Mouse (Mus musculus) CH12.LX (cell line): ENCODE results near the gene Gdap2. TPM values are rescaled to one million over a fixed set of nuclear protein-coding genes. Genes with fewer than 3 reads are reported as not detected.

ENCODE experiments used
- DNase-seq: peaks from one replicate; pipeline ENCODE4 v3.0.0-alpha.2; 2013; ENCODE audit errors: extremely low read depth
- H3K27ac ChIP-seq: 2 replicates; pipeline ENCODE4 v1.5.1; 2012; ENCODE audit warnings: low read depth, mild to moderate bottlenecking, control low read depth, moderate library complexity; ENCODE audit not compliant: insufficient read depth
- H3K27me3 ChIP-seq: replicated peaks from 2 replicates; pipeline ENCODE3; 2012; ENCODE audit warnings: inconsistent platforms
- H3K36me3 ChIP-seq, 2 experiments: replicated peaks in 1 of 2; 2 replicates each; pipeline versions ENCODE3 to v1.6.1; 2012; ENCODE audit warnings: inconsistent platforms in 1 of 2, low read length in 1 of 2, mild to moderate bottlenecking in 1 of 2, mixed read lengths in 1 of 2, moderate library complexity in 1 of 2; ENCODE audit not compliant: control insufficient read depth in 1 of 2, insufficient read depth in 1 of 2
- H3K4me1 ChIP-seq, 2 experiments: 2 replicates each; pipeline ENCODE4 v1.6.1; 2012; ENCODE audit warnings: inconsistent platforms in 1 of 2, moderate library complexity in 1 of 2; ENCODE audit not compliant: insufficient read depth in 2 of 2, control insufficient read depth in 1 of 2
- H3K4me2 ChIP-seq: 2 replicates; pipeline ENCODE4 v1.6.1; 2012; ENCODE audit warnings: low read depth, mild to moderate bottlenecking, control low read depth; ENCODE audit not compliant: poor library complexity, insufficient read depth, severe bottlenecking
- H3K4me3 ChIP-seq, 3 experiments: fragments of 150-350 bp in 1 of 3; sonication (generic) in 1 of 3; replicated peaks in 1 of 3; 2 replicates each; pipeline versions ENCODE3 to v1.5.1; 2011 to 2012; ENCODE audit warnings: low read depth in 2 of 3, low read length in 2 of 3, mild to moderate bottlenecking in 2 of 3, moderate library complexity in 2 of 3, control low read depth in 1 of 3, improper control_type of control experiment in 1 of 3, inconsistent platforms in 1 of 3, mixed read lengths in 1 of 3; ENCODE audit not compliant: poor library complexity in 1 of 3
- H3K79me2 ChIP-seq: replicated peaks from 2 replicates; pipeline ENCODE4 v1.6.1; 2012; ENCODE audit warnings: mild to moderate bottlenecking, moderate library complexity; ENCODE audit not compliant: control insufficient read depth, poor library complexity, insufficient read depth, severe bottlenecking; ENCODE audit errors: extremely low read depth
- H3K9ac ChIP-seq: 2 replicates; pipeline ENCODE4 v1.6.1; 2012; ENCODE audit warnings: low read depth, mild to moderate bottlenecking, control low read depth, moderate library complexity; ENCODE audit not compliant: insufficient read depth
- H3K9me3 ChIP-seq: replicated peaks from 2 replicates; pipeline ENCODE3; 2012; ENCODE audit warnings: low read length, inconsistent platforms, mixed read lengths
- BHLHE40 ChIP-seq: IDR thresholded peaks from 2 replicates; pipeline ENCODE4 v1.6.1; 2011; ENCODE audit warnings: mild to moderate bottlenecking, low read depth, low read length, improper control_type of control experiment
- CHD1 ChIP-seq: IDR thresholded peaks from 2 replicates; pipeline ENCODE4 v1.6.1; 2012; ENCODE audit warnings: low read depth, low read length, improper control_type of control experiment, inconsistent platforms
- CHD2 ChIP-seq: IDR thresholded peaks from 2 replicates; pipeline ENCODE4 v1.6.1; 2011; ENCODE audit warnings: low read length, improper control_type of control experiment
- CTCF ChIP-seq, 2 experiments: IDR thresholded peaks in 1 of 2; conservative IDR thresholded peaks in 1 of 2; 2 replicates each; pipeline ENCODE4 v1.5.1; 2011 to 2012; ENCODE audit warnings: low read depth in 2 of 2, low read length in 2 of 2, improper control_type of control experiment in 1 of 2, inconsistent platforms in 1 of 2, mild to moderate bottlenecking in 1 of 2, moderate library complexity in 1 of 2
- E2F4 ChIP-seq: IDR thresholded peaks from 2 replicates; pipeline ENCODE4 v1.6.1; 2011; ENCODE audit warnings: low read depth, low read length, improper control_type of control experiment; ENCODE audit not compliant: insufficient replicate concordance
- ELF1 ChIP-seq: IDR thresholded peaks from 2 replicates; pipeline ENCODE4 v1.6.1; 2014; ENCODE audit warnings: low read depth, mild to moderate bottlenecking, inconsistent platforms, low read length, improper control_type of control experiment
- EP300 ChIP-seq: IDR thresholded peaks from 2 replicates; pipeline ENCODE4 v1.6.1; 2011; ENCODE audit warnings: low read length, improper control_type of control experiment
- ETS1 ChIP-seq: conservative IDR thresholded peaks from 2 replicates; pipeline ENCODE4 v1.6.1; 2012; ENCODE audit warnings: low read depth, mild to moderate bottlenecking, inconsistent platforms, low read length, improper control_type of control experiment, moderate library complexity
- GABPA ChIP-seq: IDR thresholded peaks from 2 replicates; pipeline ENCODE4 v1.6.1; 2012; ENCODE audit warnings: low read depth, low read length, improper control_type of control experiment, inconsistent platforms; ENCODE audit not compliant: insufficient replicate concordance
- HCFC1 ChIP-seq: IDR thresholded peaks from 2 replicates; pipeline ENCODE4 v1.6.1; 2012; ENCODE audit warnings: low read depth, mild to moderate bottlenecking, inconsistent platforms, low read length, improper control_type of control experiment
- IRF4 ChIP-seq: IDR thresholded peaks from 2 replicates; pipeline ENCODE4 v1.6.1; 2014; ENCODE audit warnings: low read depth, mild to moderate bottlenecking, inconsistent platforms, low read length, improper control_type of control experiment
- JUN ChIP-seq: IDR thresholded peaks from 2 replicates; pipeline ENCODE4 v1.6.1; 2011; ENCODE audit warnings: low read depth, mild to moderate bottlenecking, low read length, improper control_type of control experiment, moderate library complexity; ENCODE audit not compliant: insufficient read depth
- JUND ChIP-seq: conservative IDR thresholded peaks from 2 replicates; pipeline ENCODE4 v1.6.1; 2011; ENCODE audit warnings: low read depth, low read length, improper control_type of control experiment
- KAT2A ChIP-seq: IDR thresholded peaks from 2 replicates; pipeline ENCODE4 v1.6.1; 2012; ENCODE audit warnings: low read length, improper control_type of control experiment, inconsistent platforms; ENCODE audit not compliant: insufficient replicate concordance
- MAFK ChIP-seq: IDR thresholded peaks from 2 replicates; pipeline ENCODE4 v1.6.1; 2011; ENCODE audit warnings: low read length, improper control_type of control experiment; ENCODE audit not compliant: insufficient replicate concordance
- MAX ChIP-seq: IDR thresholded peaks from 2 replicates; pipeline ENCODE4 v1.6.1; 2011; ENCODE audit warnings: low read length, improper control_type of control experiment
- MAZ ChIP-seq: IDR thresholded peaks from 2 replicates; pipeline ENCODE4 v1.6.1; 2012; ENCODE audit warnings: low read depth, mild to moderate bottlenecking, inconsistent platforms, low read length, improper control_type of control experiment, moderate library complexity
- MEF2A ChIP-seq: IDR thresholded peaks from 2 replicates; pipeline ENCODE4 v1.6.1; 2014; ENCODE audit warnings: low read depth, mild to moderate bottlenecking, inconsistent platforms, low read length, improper control_type of control experiment, borderline replicate concordance
- MXI1 ChIP-seq: IDR thresholded peaks from 2 replicates; pipeline ENCODE4 v1.6.1; 2011; ENCODE audit warnings: mild to moderate bottlenecking, low read depth, low read length, improper control_type of control experiment
- MYC ChIP-seq: IDR thresholded peaks from 2 replicates; pipeline ENCODE4 v1.6.1; 2011; ENCODE audit warnings: low read depth, mild to moderate bottlenecking, improper control_type of control experiment, low read length
- NELFE ChIP-seq: IDR thresholded peaks from 2 replicates; pipeline ENCODE4 v1.6.1; 2011; ENCODE audit warnings: low read depth, low read length, improper control_type of control experiment
- NRF1 ChIP-seq: IDR thresholded peaks from 2 replicates; pipeline ENCODE4 v1.6.1; 2014; ENCODE audit warnings: low read depth, mild to moderate bottlenecking, inconsistent platforms, low read length, improper control_type of control experiment, moderate library complexity
- PAX5 ChIP-seq: IDR thresholded peaks from 2 replicates; pipeline ENCODE4 v1.6.1; 2012; ENCODE audit warnings: low read length, inconsistent platforms, mixed read lengths
- POLR2A ChIP-seq: IDR thresholded peaks from 2 replicates; pipeline ENCODE4 v1.6.1; 2011; ENCODE audit warnings: low read depth, mild to moderate bottlenecking, improper control_type of control experiment, low read length
- POLR2AphosphoS2 ChIP-seq: IDR thresholded peaks from 2 replicates; pipeline ENCODE4 v1.6.1; 2011; ENCODE audit warnings: low read depth, low read length, improper control_type of control experiment
- RAD21 ChIP-seq: IDR thresholded peaks from 2 replicates; pipeline ENCODE4 v1.6.1; 2011; ENCODE audit warnings: low read depth, mild to moderate bottlenecking, low read length, improper control_type of control experiment, moderate library complexity
- RCOR1 ChIP-seq: conservative IDR thresholded peaks from 2 replicates; pipeline ENCODE4 v1.6.1; 2012; ENCODE audit warnings: low read depth, mild to moderate bottlenecking, inconsistent platforms, low read length, improper control_type of control experiment
- SIN3A ChIP-seq: IDR thresholded peaks from 2 replicates; pipeline ENCODE4 v1.6.1; 2012; ENCODE audit warnings: low read length, improper control_type of control experiment, inconsistent platforms
- SMC3 ChIP-seq: IDR thresholded peaks from 2 replicates; pipeline ENCODE4 v1.6.1; 2011; ENCODE audit warnings: low read depth, low read length, improper control_type of control experiment
- TBP ChIP-seq: conservative IDR thresholded peaks from 2 replicates; pipeline ENCODE4 v1.6.1; 2011; ENCODE audit warnings: low read depth, low read length, improper control_type of control experiment
- TCF12 ChIP-seq: IDR thresholded peaks from 2 replicates; pipeline ENCODE4 v1.6.1; 2014; ENCODE audit warnings: low read depth, mild to moderate bottlenecking, inconsistent platforms, low read length, improper control_type of control experiment
- UBTF ChIP-seq: IDR thresholded peaks from 2 replicates; pipeline ENCODE4 v1.6.1; 2012; ENCODE audit warnings: low read depth, mild to moderate bottlenecking, inconsistent platforms, low read length, improper control_type of control experiment, moderate library complexity
- USF1 ChIP-seq: IDR thresholded peaks from 2 replicates; pipeline ENCODE4 v1.6.1; 2014; ENCODE audit warnings: low read depth, mild to moderate bottlenecking, inconsistent platforms, low read length, improper control_type of control experiment
- USF2 ChIP-seq: conservative IDR thresholded peaks from 2 replicates; pipeline ENCODE4 v1.6.1; 2011; ENCODE audit warnings: low read depth, low read length, improper control_type of control experiment
- ZC3H11A ChIP-seq: IDR thresholded peaks from 2 replicates; pipeline ENCODE4 v1.6.1; 2012; ENCODE audit warnings: low read depth, mild to moderate bottlenecking, inconsistent platforms, low read length, improper control_type of control experiment
- ZKSCAN1 ChIP-seq: IDR thresholded peaks from 2 replicates; pipeline ENCODE4 v1.6.1; 2012; ENCODE audit warnings: low read depth, inconsistent platforms, low read length, improper control_type of control experiment, borderline replicate concordance
- ZMIZ1 ChIP-seq: IDR thresholded peaks from 2 replicates; pipeline ENCODE4 v1.6.1; 2012; ENCODE audit warnings: low read depth, mild to moderate bottlenecking, inconsistent platforms, low read length, improper control_type of control experiment
- ZNF384 ChIP-seq: IDR thresholded peaks from 2 replicates; pipeline ENCODE4 v1.6.1; 2012; ENCODE audit warnings: low read depth, low read length, improper control_type of control experiment, inconsistent platforms
- dilution Hi-C: fragments of 300-500 bp; cut with MboI; formaldehyde crosslinking; loops from 2 replicates; pipeline ENCODE4 v1.14.3; 2020; ENCODE audit warnings: low sequenced_read_pairs; ENCODE audit not compliant: extremely low pct_unique_long_range_greater_than_20kb, extremely low pct_ligation_motif_present
- in situ Hi-C: fragments of 300-500 bp; cut with MboI; formaldehyde crosslinking; loops from 3 replicates; pipeline ENCODE4 v1.14.3; 2019; ENCODE audit warnings: low sequenced_read_pairs, low pct_ligation_motif_present, low pct_unique_long_range_greater_than_20kb, mixed read lengths
- polyA plus RNA-seq: library from polyadenylated mRNA; unstranded; fragments of >175 nt; gene quantifications from 2 replicates; pipeline ENCODE4 v1.2.1, GENCODE M21; 2012; ENCODE audit warnings: low read depth; ENCODE audit not compliant: insufficient read length
- total RNA-seq, 2 experiments: library from RNA; depleted of rRNA; stranded (reverse); fragments of 300-350 nt in 1 of 2; fragments of >200 nt in 1 of 2; gene quantifications; 2 replicates each; pipeline ENCODE4 v1.2.3; 2012 to 2014

Gene Gdap2
- 16.9 and 22.3 TPM in 2 replicates for total RNA-seq (2012; rRNA removed)
- 32.5 and 37.8 TPM in 2 replicates for total RNA-seq (2014; rRNA removed)
- polyA plus RNA-seq: 14.2 and 16.2 TPM in 2 replicates

- in situ Hi-C loops (no loop called here), dilution Hi-C loops (no loop called here)
- Histone ChIP-seq H3K79me2 (peaks cover 31% of the 10 kb centered on the region), H3K4me2 (peak within 1 kb of the TSS; percentile 72), H3K9me3 (no peaks in the 10 kb centered on the region), H3K27ac (peak within 1 kb of the TSS; percentile 71), H3K4me3 (peak within 1 kb of the TSS; percentile 75 to 92 (median 79)), H3K4me1 (peaks cover 5 to 21% of the 10 kb centered on the region in 2 experiments; a peak in 3 of 4 replicates), H3K27me3 (no peaks in the 10 kb centered on the region), H3K36me3 (peaks cover 25 to 47% of the 10 kb centered on the region in 2 experiments), H3K9ac (peak within 1 kb of the TSS; percentile 74)
- TF ChIP-seq SIN3A (peak; percentile 98), HCFC1 (peak; percentile 92), KAT2A (peak; percentile 90; the same call in 1 of the 2 replicates), POLR2AphosphoS2 (peak; percentile 89), RCOR1 (no peak), MAZ (no peak), JUND (no peak), GABPA (peak; percentile 11; the same call in 1 of the 2 replicates), CHD1 (no peak), RAD21 (no peak), ELF1 (peak; percentile 99), BHLHE40 (0 out of 2 replicates have a peak, but pooled peaks have one; percentile 9), TBP (peak; percentile 91), ZC3H11A (no peak), NRF1 (no peak), ZKSCAN1 (no peak), ETS1 (no peak), USF2 (no peak), ZNF384 (no peak), MYC (peak; percentile 89; the same call in 1 of the 2 replicates), NELFE (peak; percentile 89), EP300 (no peak), IRF4 (peak; percentile 59), SMC3 (no peak), MAFK (no peak), E2F4 (no peak), JUN (no peak), MXI1 (peak; percentile 96), PAX5 (no peak), UBTF (peak; percentile 83; the same call in 1 of the 2 replicates), ZMIZ1 (peak; percentile 93; the same call in 1 of the 2 replicates), USF1 (no peak), MAX (peak; percentile 78), CHD2 (peak; percentile 74), CTCF (conservative IDR thresholded peaks at IDR 0.05 in 1 of 2, IDR thresholded peaks at IDR 0.05 in 1 of 2; ENCODE audit: low read depth in 2 of 2, low read length in 2 of 2) (no peak), MEF2A (no peak), POLR2A (peak; percentile 96), TCF12 (peak; percentile 92)
- DNase-seq: peak; percentile 96
Measured at GRCm38 (mm10) chr3:100162315-100163105, at the start of gene Gdap2, which contains the start of gene Wdr3. Gene Gdap2 (plus strand): TSS chr3:100162381. Gene Wdr3 (minus strand): TSS chr3:100162407.
